Mouse (Mus musculus) C2C12 (cell line): ENCODE measurements around the gene Myo10. TPM values are rescaled to one million over a fixed set of nuclear protein-coding genes. Genes with fewer than 3 reads are reported as not detected.
A peak's percentile ranks its signal among the peaks of the same experiment; 100 is the strongest.

Experiments used
- H3K27me3 ChIP-seq: one replicate; pipeline ENCODE4 v1.6.1; 2011; ENCODE audit not compliant: control insufficient read depth, insufficient read depth, insufficient read length
- H3K36me3 ChIP-seq: one replicate; pipeline ENCODE4 v1.6.1; 2011; ENCODE audit not compliant: control insufficient read depth, insufficient read depth
- H3K4me3 ChIP-seq: one replicate; pipeline ENCODE4 v1.5.1; 2011; ENCODE audit warnings: mild to moderate bottlenecking, control low read depth; ENCODE audit not compliant: poor library complexity, insufficient read depth, severe bottlenecking
- H3K79me2 ChIP-seq: one replicate; pipeline ENCODE4 v1.6.1; 2011; ENCODE audit not compliant: control insufficient read depth, insufficient read depth
- H3K79me3 ChIP-seq: one replicate; pipeline ENCODE4 v1.6.1; 2011; ENCODE audit warnings: low read depth, control low read depth
- H3ac ChIP-seq: one replicate; pipeline ENCODE3; 2011; ENCODE audit warnings: low read depth; ENCODE audit not compliant: control insufficient read depth, insufficient read length
- CEBPB ChIP-seq: IDR thresholded peaks from one replicate; pipeline ENCODE4 v1.6.1; 2011; ENCODE audit warnings: low read depth, mild to moderate bottlenecking, control low read depth, moderate library complexity
- CTCF ChIP-seq: IDR thresholded peaks from one replicate; pipeline ENCODE4 v1.5.1; 2011; ENCODE audit not compliant: control insufficient read depth, insufficient read depth, insufficient read length
- FOSL1 ChIP-seq: IDR thresholded peaks from one replicate; pipeline ENCODE4 v1.8.0; 2011; ENCODE audit warnings: mild to moderate bottlenecking, low read length; ENCODE audit not compliant: poor library complexity, insufficient read depth, severe bottlenecking
- MAX ChIP-seq: IDR thresholded peaks from one replicate; pipeline ENCODE4 v1.6.1; 2011; ENCODE audit warnings: mild to moderate bottlenecking, control low read depth
- MYOD1 ChIP-seq: IDR thresholded peaks from one replicate; pipeline ENCODE4 v1.6.1; 2011; ENCODE audit warnings: low read depth; ENCODE audit not compliant: control insufficient read depth, insufficient read length
- MYOG ChIP-seq: IDR thresholded peaks from one replicate; pipeline ENCODE4 v1.6.1; 2011; ENCODE audit not compliant: control insufficient read depth, insufficient read length; ENCODE audit errors: extremely low read depth
- USF1 ChIP-seq: IDR thresholded peaks from one replicate; pipeline ENCODE4 v1.6.1; 2011; ENCODE audit warnings: low read depth, mild to moderate bottlenecking, control low read depth, moderate library complexity
- polyA plus RNA-seq: library from polyadenylated mRNA; unstranded; fragments of >200 nt; fragmentation: generic; extraction: Trizol; gene quantifications from one replicate; pipeline ENCODE4 v1.2.1, GENCODE M21; 2012; ENCODE audit warnings: missing spikeins

Gene Myo10
- polyA plus RNA-seq, 1 experiment, result 89.8 TPM

- TF ChIP-seq MYOG (no peak), MYOD1 (no peak), CEBPB (no peak), FOSL1 (no peak), MAX (no peak), USF1 (no peak), CTCF (no peak)
- H3K36me3 ChIP-seq, result peaks cover 99% of the 10 kb centered on the region
Observed at GRCm38 (mm10) chr15:25801726-25802125, 179.4 kb downstream of the Myo10 start.

GRCm38 (mm10) chr15:25802194-25802593 lies 179.9 kb downstream of the Myo10 start:
- TF ChIP-seq FOSL1 (no peak), MYOD1 (no peak), MAX (no peak)
- Histone ChIP-seq H3ac (no peak overlapping the region), H3K4me3 (no peak overlapping the region), H3K36me3 (peaks cover 99% of the 10 kb centered on the region), H3K79me3 (no peaks in the 10 kb centered on the region), H3K79me2 (no peaks in the 10 kb centered on the region), H3K27me3 (no peaks in the 10 kb centered on the region)

More at GRCm38 (mm10) chr15:25801726-25802125, 179.4 kb downstream of the Myo10 start:
- no peak overlapping the region for H3K4me3 ChIP-seq
- H3K79me3 ChIP-seq, result no peaks in the 10 kb centered on the region
- H3ac ChIP-seq, result no peak overlapping the region
- H3K79me2 ChIP-seq, result no peaks in the 10 kb centered on the region
- no peaks in the 10 kb centered on the region for H3K27me3 ChIP-seq

GRCm38 (mm10) chr15:25803111-25803510 lies 180.8 kb downstream of the Myo10 start:
- Histone ChIP-seq H3K36me3 (peaks cover 99% of the 10 kb centered on the region), H3K79me3 (no peaks in the 10 kb centered on the region), H3K4me3 (no peak overlapping the region), H3K79me2 (peaks cover 5% of the 10 kb centered on the region), H3ac (no peak overlapping the region), H3K27me3 (no peaks in the 10 kb centered on the region)
- TF ChIP-seq CTCF (no peak), MYOD1 (no peak), FOSL1 (no peak), CEBPB (no peak)

GRCm38 (mm10) chr15:25805336-25806110 lies 183.2 kb downstream of the Myo10 start:
- Histone ChIP-seq H3ac (no peak overlapping the region), H3K4me3 (no peak overlapping the region), H3K79me2 (peaks cover 5% of the 10 kb centered on the region), H3K79me3 (no peaks in the 10 kb centered on the region), H3K36me3 (peaks cover 99% of the 10 kb centered on the region), H3K27me3 (no peaks in the 10 kb centered on the region)
- TF ChIP-seq CTCF, result peak; percentile 94
- TF ChIP-seq MYOD1, result no peak

- Histone ChIP-seq H3K27me3 (no peaks in the 10 kb centered on the region), H3K36me3 (peaks cover 99% of the 10 kb centered on the region)
Observed at GRCm38 (mm10) chr15:25806363-25806762, 184.0 kb downstream of the Myo10 start.

GRCm38 (mm10) chr15:25806878-25807277 lies 184.6 kb downstream of the Myo10 start:
- H3K4me3 ChIP-seq, result no peak overlapping the region
- H3ac ChIP-seq, result no peak overlapping the region
- H3K36me3 ChIP-seq, result peaks cover 99% of the 10 kb centered on the region
- H3K79me3 ChIP-seq, result no peaks in the 10 kb centered on the region
- H3K27me3 ChIP-seq, result no peaks in the 10 kb centered on the region
- TF ChIP-seq MYOD1 (no peak), USF1 (no peak), CEBPB (no peak), CTCF (no peak), FOSL1 (no peak), MYOG (no peak), MAX (no peak)
- peaks cover 5% of the 10 kb centered on the region for H3K79me2 ChIP-seq

More at GRCm38 (mm10) chr15:25806363-25806762, 184.0 kb downstream of the Myo10 start:
- TF ChIP-seq MYOD1, result no peak
- no peak for TF ChIP-seq CTCF
- no peak for TF ChIP-seq CEBPB
- TF ChIP-seq FOSL1, result no peak
- no peak for TF ChIP-seq MYOG
- no peak for TF ChIP-seq USF1
- TF ChIP-seq MAX, result no peak
- Histone ChIP-seq H3ac (no peak overlapping the region), H3K4me3 (no peak overlapping the region), H3K79me2 (peaks cover 5% of the 10 kb centered on the region), H3K79me3 (no peaks in the 10 kb centered on the region)
